Mouse (Mus musculus) ES-Bruce4 (cell line): ENCODE data around the gene Tmem88. TPM values are rescaled to one million over a fixed set of nuclear protein-coding genes. Genes with fewer than 3 reads are reported as not detected.
A peak's percentile ranks its signal among the peaks of the same experiment; 100 is the strongest.

ENCODE experiments used
- H3K27ac ChIP-seq: 2 replicates; pipeline ENCODE4 v1.5.1; 2012; ENCODE audit warnings: low read length, inconsistent platforms; ENCODE audit not compliant: insufficient read depth
- H3K27me3 ChIP-seq: 2 replicates; pipeline ENCODE4 v1.6.1; 2012; ENCODE audit warnings: mild to moderate bottlenecking, low read length, inconsistent platforms; ENCODE audit not compliant: control insufficient read depth, poor library complexity, insufficient read depth, severe bottlenecking
- H3K36me3 ChIP-seq: 2 replicates; pipeline ENCODE4 v1.6.1; 2012; ENCODE audit warnings: inconsistent platforms, mild to moderate bottlenecking, low read length, moderate library complexity; ENCODE audit not compliant: control insufficient read depth, poor library complexity, insufficient read depth, severe bottlenecking
- H3K4me1 ChIP-seq: one replicate; pipeline ENCODE4 v1.8.1; 2011; ENCODE audit warnings: low read length; ENCODE audit not compliant: control insufficient read depth, insufficient read depth
- H3K4me3 ChIP-seq: 2 replicates; pipeline ENCODE4 v1.5.1; 2011; ENCODE audit warnings: low read depth, mild to moderate bottlenecking, low read length
- H3K9ac ChIP-seq: 2 replicates; pipeline ENCODE4 v1.6.1; 2012; ENCODE audit warnings: low read depth, mild to moderate bottlenecking, inconsistent platforms; ENCODE audit not compliant: poor library complexity, severe bottlenecking
- H3K9me3 ChIP-seq: replicated peaks from 2 replicates; pipeline ENCODE4 v1.6.1; 2012; ENCODE audit warnings: mild to moderate bottlenecking, low read length, inconsistent platforms; ENCODE audit not compliant: control insufficient read depth, poor library complexity, insufficient read depth, severe bottlenecking
- CTCF ChIP-seq: IDR thresholded peaks from one replicate; pipeline ENCODE4 v1.8.1; 2011; ENCODE audit warnings: low read depth, low read length
- EP300 ChIP-seq: IDR thresholded peaks from 2 replicates; pipeline ENCODE4 v1.6.1; 2011; ENCODE audit warnings: low read depth, low read length; ENCODE audit not compliant: insufficient read depth
- POLR2A ChIP-seq: IDR thresholded peaks from one replicate; pipeline ENCODE4 v1.8.1; 2011; ENCODE audit warnings: low read length; ENCODE audit not compliant: insufficient read depth
- polyA plus RNA-seq: library from polyadenylated mRNA; stranded (reverse); fragments of >200 nt; gene quantifications from 2 replicates; pipeline ENCODE4 v1.2.4, GENCODE M21; 2011; ENCODE audit warnings: low read depth; ENCODE audit not compliant: missing spikeins, insufficient read depth, insufficient read length

Tmem88 gene
- polyA plus RNA-seq, 1 experiment: 15.7 TPM

DNA sequence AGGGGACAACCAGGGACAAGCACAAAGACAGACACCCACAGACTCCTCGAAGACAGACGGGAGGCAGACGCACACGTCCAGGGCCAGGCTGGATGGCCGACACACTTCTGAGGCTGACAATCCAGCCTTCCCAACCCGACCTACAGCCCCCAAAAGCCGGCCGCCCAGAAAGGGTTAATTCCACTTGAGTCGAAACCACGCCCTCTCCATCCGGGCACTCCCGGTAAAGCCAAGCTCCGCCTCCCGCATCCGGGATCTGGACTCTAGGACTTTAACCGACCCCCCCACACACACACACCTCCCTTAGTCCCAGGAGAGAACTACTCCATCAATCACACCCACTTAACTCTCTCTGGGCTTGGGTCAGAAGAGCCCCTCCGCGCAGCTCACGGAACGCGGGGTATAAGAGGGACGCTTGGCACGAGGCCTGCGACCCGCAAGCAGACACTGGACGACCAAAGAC, 13.1 kb upstream of the Tmem88 start:
- Histone ChIP-seq H3K4me3 (peak overlapping the region; percentile 83), H3K27me3 (no peaks in the 10 kb centered on the region), H3K36me3 (no peaks in the 10 kb centered on the region), H3K27ac (peak overlapping the region; percentile 3), H3K4me1 (peaks cover 10% of the 10 kb centered on the region), H3K9ac (peak overlapping the region; percentile 78), H3K9me3 (no peaks in the 10 kb centered on the region)
- TF ChIP-seq EP300 (0 out of 2 replicates have a peak, but pooled peaks have one; percentile 27), POLR2A (peak; percentile 31), CTCF (no peak)

GRCm38 (mm10) chr11:69410310-69411072, 12.5 kb upstream of the Tmem88 start:
- Histone ChIP-seq H3K9me3 (no peaks in the 10 kb centered on the region), H3K9ac (peak overlapping the region; percentile 78), H3K27me3 (no peaks in the 10 kb centered on the region), H3K27ac (no peak overlapping the region), H3K4me3 (peak overlapping the region; percentile 83), H3K4me1 (peaks cover 10% of the 10 kb centered on the region), H3K36me3 (no peaks in the 10 kb centered on the region)
- no peak for TF ChIP-seq EP300
- TF ChIP-seq CTCF: no peak
- TF ChIP-seq POLR2A: no peak

DNA sequence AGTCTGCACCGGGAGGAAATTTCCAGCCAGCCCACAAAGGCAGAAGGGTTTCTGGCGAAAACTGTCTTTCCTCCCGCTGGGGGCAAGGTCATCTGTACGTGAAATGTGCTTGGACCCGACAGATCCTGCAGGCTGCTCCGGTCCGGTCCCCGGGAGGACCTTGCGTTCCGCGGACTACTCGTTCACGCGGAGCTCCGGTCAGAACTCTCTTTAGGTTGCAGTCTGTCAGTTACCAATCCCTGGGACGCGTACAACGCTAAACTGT, 11.9 kb upstream of the Tmem88 start:
- H3K27ac ChIP-seq: no peak overlapping the region
- no peaks in the 10 kb centered on the region for H3K27me3 ChIP-seq
- peak overlapping the region; percentile 83 for H3K4me3 ChIP-seq
- no peaks in the 10 kb centered on the region for H3K9me3 ChIP-seq
- peaks cover 10% of the 10 kb centered on the region for H3K4me1 ChIP-seq
- TF ChIP-seq CTCF (no peak), POLR2A (no peak), EP300 (no peak)
- peak overlapping the region; percentile 78 for H3K9ac ChIP-seq
- no peaks in the 10 kb centered on the region for H3K36me3 ChIP-seq

DNA sequence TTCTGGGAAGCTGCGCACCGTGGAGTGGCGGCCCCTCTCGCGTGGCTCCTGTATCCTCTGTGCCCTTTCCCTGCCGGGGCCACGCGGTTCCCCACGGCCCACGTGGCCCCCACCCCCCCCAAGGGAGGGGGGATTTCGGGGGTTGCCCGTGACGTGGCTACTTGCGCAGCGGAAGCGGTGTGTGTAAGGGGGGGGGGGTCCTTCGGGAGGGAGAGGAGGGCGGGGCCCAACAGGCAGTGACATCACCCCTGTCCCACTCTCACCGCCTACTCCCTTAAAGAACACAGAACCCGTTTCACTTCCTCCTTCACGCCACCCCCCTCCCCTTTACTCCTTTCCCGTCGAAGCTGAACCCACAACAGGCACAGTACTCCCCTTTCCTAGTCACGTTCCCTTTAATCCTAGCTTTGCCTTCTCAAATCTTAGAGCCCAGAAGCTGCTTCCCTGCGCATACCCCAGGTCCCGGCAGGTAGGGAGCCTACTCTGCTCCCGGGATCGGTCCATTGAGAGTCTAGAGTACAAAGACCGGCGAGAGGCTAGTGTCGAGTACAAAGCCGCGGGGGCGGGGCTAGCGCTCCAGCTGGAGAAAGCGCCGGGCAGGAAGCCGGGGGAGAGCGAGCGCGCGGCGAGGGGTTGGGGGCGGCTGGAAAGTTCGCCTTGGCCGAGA, 11.5 kb upstream of the Tmem88 start:
- H3K9me3 ChIP-seq: no peaks in the 10 kb centered on the region
- no peaks in the 10 kb centered on the region for H3K36me3 ChIP-seq
- no peaks in the 10 kb centered on the region for H3K27me3 ChIP-seq
- TF ChIP-seq CTCF (no peak), POLR2A (no peak), EP300 (no peak)
- peak overlapping the region; percentile 83 for H3K4me3 ChIP-seq
- H3K4me1 ChIP-seq: peaks cover 9% of the 10 kb centered on the region
- H3K9ac ChIP-seq: peak overlapping the region; percentile 78
- H3K27ac ChIP-seq: peak overlapping the region; percentile 82

GRCm38 (mm10) chr11:69408541-69409377, 10.7 kb upstream of the Tmem88 start:
- Histone ChIP-seq H3K4me1 (peaks cover 4% of the 10 kb centered on the region), H3K36me3 (no peaks in the 10 kb centered on the region), H3K9me3 (no peaks in the 10 kb centered on the region), H3K27ac (peak overlapping the region; percentile 38), H3K27me3 (no peaks in the 10 kb centered on the region), H3K9ac (peak overlapping the region; percentile 78), H3K4me3 (peak overlapping the region; percentile 83)
- TF ChIP-seq EP300 (peak; percentile 65; the same call in 1 of the 2 replicates), CTCF (no peak)

DNA sequence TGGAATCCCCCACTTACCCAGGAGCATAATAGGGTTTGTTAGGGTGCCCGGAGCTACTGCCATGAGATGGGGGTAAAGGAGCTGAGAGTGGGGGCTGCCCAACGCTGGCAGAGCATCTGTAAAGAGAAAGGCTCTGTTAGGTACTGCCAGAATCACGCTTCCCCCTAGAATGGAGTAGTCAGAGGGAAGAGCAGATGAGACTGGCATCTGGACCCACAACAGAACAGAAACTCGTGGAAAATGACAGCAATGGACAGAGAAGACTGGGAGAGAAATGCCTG, 9.6 kb upstream of the Tmem88 start:
- H3K9ac ChIP-seq: no peak overlapping the region
- H3K36me3 ChIP-seq: no peaks in the 10 kb centered on the region
- no peak overlapping the region for H3K4me3 ChIP-seq
- H3K27ac ChIP-seq: no peak overlapping the region
- no peaks in the 10 kb centered on the region for H3K27me3 ChIP-seq
- TF ChIP-seq POLR2A: no peak
- no peak for TF ChIP-seq CTCF
- no peak for TF ChIP-seq EP300
- no peaks in the 10 kb centered on the region for H3K9me3 ChIP-seq
- H3K4me1 ChIP-seq: no peaks in the 10 kb centered on the region
